Mouse (Mus musculus): ENCODE data around the gene Fkbp2. TPM values are rescaled to one million over a fixed set of nuclear protein-coding genes. Genes with fewer than 3 reads are reported as not detected.

Gene Fkbp2
- polyA plus RNA-seq, 1 experiment from 2014 or later, result 120 TPM

- H3K9ac ChIP-seq, result peak within 1 kb of the TSS; percentile 90
- peak within 1 kb of the TSS; percentile 97 for H3K4me2 ChIP-seq
- H3K9me3 ChIP-seq, result no peaks in the 10 kb centered on the region
- H3K36me3 ChIP-seq (replicated peaks), result 0 out of 2 replicates have a peak, but pooled peaks cover 3% of the 10 kb centered on the region
- peak within 1 kb of the TSS; percentile 68 for H3K4me3 ChIP-seq
- peaks cover 3% of the 10 kb centered on the region; the same call in 1 of the 2 replicates for H3K27me3 ChIP-seq (replicated peaks)
- peak; percentile 88 for ATAC-seq (replicated peaks)
- peaks cover 39% of the 10 kb centered on the region for H3K4me1 ChIP-seq
- peak within 1 kb of the TSS; percentile 95 for H3K27ac ChIP-seq
- WGBS, result under 1% methylated on average over 83 of the region's 83 CpGs
Observed at GRCm38 (mm10) chr19:6941372-6942248, 38.7 kb downstream of the Fkbp2 start, which contains the start of gene Bad. TSS of gene Bad (plus strand) at chr19:6941861.

GRCm38 (mm10) chr19:6940396-6941351, 39.6 kb downstream of the Fkbp2 start:
- peaks cover 39% of the 10 kb centered on the region for H3K4me1 ChIP-seq
- 20% methylated on average over 29 of the region's 29 CpGs for WGBS
- H3K27me3 ChIP-seq (replicated peaks), result peaks cover 11% of the 10 kb centered on the region
- H3K27ac ChIP-seq, result peak overlapping the region; percentile 95
- H3K4me2 ChIP-seq, result peak overlapping the region; percentile 97
- no peaks in the 10 kb centered on the region for H3K36me3 ChIP-seq (replicated peaks)
- H3K9me3 ChIP-seq, result no peaks in the 10 kb centered on the region
- peak overlapping the region; percentile 68 for H3K4me3 ChIP-seq
- ATAC-seq (replicated peaks), result peak; percentile 38
- peak overlapping the region; percentile 90 for H3K9ac ChIP-seq

- peak overlapping the region; percentile 68; the same call in 1 of the 2 replicates for H3K4me3 ChIP-seq
- no peaks in the 10 kb centered on the region for H3K9me3 ChIP-seq
- H3K9ac ChIP-seq, result peak overlapping the region; percentile 31; the same call in 1 of the 2 replicates
- no peak overlapping the region for H3K27ac ChIP-seq
- H3K27me3 ChIP-seq (replicated peaks), result peaks cover 22% of the 10 kb centered on the region
- WGBS, result 88% methylated on average over 20 of the region's 20 CpGs
- peak overlapping the region; percentile 97 for H3K4me2 ChIP-seq
- no peak for ATAC-seq (replicated peaks)
- no peaks in the 10 kb centered on the region for H3K36me3 ChIP-seq (replicated peaks)
- peaks cover 42% of the 10 kb centered on the region for H3K4me1 ChIP-seq
Observed at GRCm38 (mm10) chr19:6939106-6940002, 40.9 kb downstream of the Fkbp2 start.

GRCm38 (mm10) chr19:6937541-6938465, 42.5 kb downstream of the Fkbp2 start:
- H3K9ac ChIP-seq, result no peak overlapping the region
- H3K4me1 ChIP-seq, result peaks cover 50% of the 10 kb centered on the region

GRCm38 (mm10) chr19:6936299-6936698, 44.0 kb downstream of the Fkbp2 start:
- H3K9me3 ChIP-seq, result no peaks in the 10 kb centered on the region
- no peak overlapping the region for H3K4me3 ChIP-seq
- no peak overlapping the region for H3K9ac ChIP-seq
- WGBS, result 24% methylated on average over 3 of the region's 3 CpGs
- H3K27ac ChIP-seq, result no peak overlapping the region
- peaks cover 52% of the 10 kb centered on the region for H3K27me3 ChIP-seq (replicated peaks)
- ATAC-seq (replicated peaks), result no peak
- no peaks in the 10 kb centered on the region for H3K36me3 ChIP-seq (replicated peaks)
- H3K4me2 ChIP-seq, result no peak overlapping the region
- peaks cover 47% of the 10 kb centered on the region for H3K4me1 ChIP-seq

More at GRCm38 (mm10) chr19:6937541-6938465, 42.5 kb downstream of the Fkbp2 start:
- H3K4me2 ChIP-seq, result no peak overlapping the region
- 79% methylated on average over 16 of the region's 16 CpGs for WGBS
- no peaks in the 10 kb centered on the region for H3K36me3 ChIP-seq (replicated peaks)
- no peaks in the 10 kb centered on the region for H3K9me3 ChIP-seq
- H3K27ac ChIP-seq, result no peak overlapping the region
- ATAC-seq (replicated peaks), result no peak
- peaks cover 37% of the 10 kb centered on the region for H3K27me3 ChIP-seq (replicated peaks)
- no peak overlapping the region for H3K4me3 ChIP-seq

GRCm38 (mm10) chr19:6934195-6934977, 45.9 kb downstream of the Fkbp2 start, which contains the start of gene Kcnk4:
TSS of gene Kcnk4 (minus strand) at chr19:6934515.
- Histone ChIP-seq H3K9me3 (no peaks in the 10 kb centered on the region), H3K4me3 (peak within 1 kb of the TSS; percentile 42), H3K27me3 (replicated peaks) (peaks cover 64% of the 10 kb centered on the region), H3K4me2 (peak within 1 kb of the TSS; percentile 77), H3K27ac (no peak within 1 kb of the TSS), H3K36me3 (replicated peaks) (no peaks in the 10 kb centered on the region), H3K9ac (peak within 1 kb of the TSS; percentile 41), H3K4me1 (peaks cover 30% of the 10 kb centered on the region)
- 7% methylated on average over 23 of the region's 23 CpGs for WGBS
- ATAC-seq (replicated peaks), result peak; percentile 49; the same call in 1 of the 2 replicates

- 2% methylated on average over 58 of the region's 58 CpGs for WGBS
Observed at GRCm38 (mm10) chr19:6933436-6934194, 46.7 kb downstream of the Fkbp2 start.

GRCm38 (mm10) chr19:6933102-6933435, 47.2 kb downstream of the Fkbp2 start:
- H3K27ac ChIP-seq, result no peak overlapping the region
- peak overlapping the region; percentile 42 for H3K4me3 ChIP-seq
- ATAC-seq (replicated peaks), result no peak
- H3K9ac ChIP-seq, result no peak overlapping the region
- H3K4me1 ChIP-seq, result peaks cover 17% of the 10 kb centered on the region
- H3K4me2 ChIP-seq, result peak overlapping the region; percentile 77
- no peaks in the 10 kb centered on the region for H3K9me3 ChIP-seq
- WGBS, result 15% methylated on average over 4 of the region's 4 CpGs
- peaks cover 75% of the 10 kb centered on the region for H3K27me3 ChIP-seq (replicated peaks)
- no peaks in the 10 kb centered on the region for H3K36me3 ChIP-seq (replicated peaks)

More at GRCm38 (mm10) chr19:6933436-6934194, 46.7 kb downstream of the Fkbp2 start:
- Histone ChIP-seq H3K9me3 (no peaks in the 10 kb centered on the region), H3K4me2 (peak overlapping the region; percentile 77), H3K27me3 (replicated peaks) (peaks cover 71% of the 10 kb centered on the region), H3K27ac (no peak overlapping the region), H3K9ac (peak overlapping the region; percentile 41), H3K4me1 (peaks cover 22% of the 10 kb centered on the region), H3K4me3 (peak overlapping the region; percentile 42), H3K36me3 (replicated peaks) (no peaks in the 10 kb centered on the region)
- peak; percentile 69 for ATAC-seq (replicated peaks)

- Histone ChIP-seq H3K9me3 (no peaks in the 10 kb centered on the region), H3K27me3 (replicated peaks) (peaks cover 86% of the 10 kb centered on the region), H3K36me3 (replicated peaks) (no peaks in the 10 kb centered on the region), H3K4me2 (no peak overlapping the region), H3K4me1 (peaks cover 22% of the 10 kb centered on the region), H3K9ac (no peak overlapping the region), H3K27ac (no peak overlapping the region), H3K4me3 (no peak overlapping the region)
- ATAC-seq (replicated peaks), result no peak
- 67% methylated on average over 1 of the region's 1 CpGs for whole genome bisulfite sequencing
Observed at GRCm38 (mm10) chr19:6932018-6932417, 48.3 kb downstream of the Fkbp2 start.

Data from midbrain, embryonic 15.5 days (tissue).